Mouse (Mus musculus): ENCODE data around the gene Kirrel.

Gene Kirrel

DNA sequence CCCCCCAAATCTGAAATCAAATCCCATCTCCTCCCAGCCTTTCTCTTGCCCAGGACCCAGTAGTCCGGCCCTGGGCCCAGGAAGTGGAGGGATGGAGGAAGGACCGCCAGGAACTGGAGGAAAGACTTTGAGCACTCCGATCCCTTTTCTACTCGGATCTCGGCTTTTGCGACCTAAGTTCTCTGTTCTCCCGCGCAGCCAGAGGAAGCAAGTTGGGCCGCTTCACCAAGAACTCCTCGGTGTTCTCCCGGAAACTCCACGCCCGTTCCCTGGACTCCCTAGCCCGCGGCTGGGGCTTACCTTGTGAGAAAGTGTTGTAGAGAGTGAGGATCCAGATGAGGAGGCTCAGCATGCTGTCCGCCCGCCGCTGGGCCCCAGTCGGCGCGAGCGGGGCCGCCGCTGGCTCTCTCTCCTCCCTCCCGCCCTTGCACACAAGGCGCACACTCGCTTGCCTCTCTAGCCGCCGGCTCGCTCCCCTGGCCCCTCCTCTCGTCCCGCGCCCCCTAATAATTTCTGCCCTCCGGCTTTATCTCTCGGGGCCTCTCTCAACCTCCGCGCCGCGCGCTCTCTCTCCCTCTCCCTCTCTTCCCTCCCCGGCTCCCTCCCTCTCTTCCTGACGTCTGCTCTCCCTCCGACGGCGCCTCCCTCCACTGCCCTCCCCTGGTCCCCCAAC is at the start of gene Kirrel:
Gene Kirrel (minus strand): TSS at position 652 of the 673 bp plus-strand sequence.
- no peak for DNase-seq (ENCODE audit: low spot score in 2 of 2)

DNA sequence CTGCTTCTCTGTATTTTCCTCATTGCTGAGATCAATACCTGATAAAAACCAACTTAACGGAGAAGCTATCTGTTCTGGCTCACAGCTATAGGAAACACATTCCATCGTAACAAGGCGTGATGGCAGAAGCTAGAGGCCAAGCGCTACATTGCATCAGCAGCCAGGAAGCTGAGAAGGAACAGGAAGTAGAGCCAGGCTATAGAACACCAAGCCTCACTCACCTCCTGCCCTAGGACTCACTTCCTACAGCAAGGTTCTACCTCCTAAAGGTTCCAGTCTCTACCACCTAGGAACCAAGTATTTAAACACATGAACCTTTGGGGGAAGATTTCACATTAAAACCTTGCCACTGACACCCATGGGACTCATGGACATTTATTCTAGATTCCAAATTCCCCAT is 49.1 kb upstream of the Kirrel start:
- no peak for DNase-seq (ENCODE audit: low spot score in 2 of 2)

DNA sequence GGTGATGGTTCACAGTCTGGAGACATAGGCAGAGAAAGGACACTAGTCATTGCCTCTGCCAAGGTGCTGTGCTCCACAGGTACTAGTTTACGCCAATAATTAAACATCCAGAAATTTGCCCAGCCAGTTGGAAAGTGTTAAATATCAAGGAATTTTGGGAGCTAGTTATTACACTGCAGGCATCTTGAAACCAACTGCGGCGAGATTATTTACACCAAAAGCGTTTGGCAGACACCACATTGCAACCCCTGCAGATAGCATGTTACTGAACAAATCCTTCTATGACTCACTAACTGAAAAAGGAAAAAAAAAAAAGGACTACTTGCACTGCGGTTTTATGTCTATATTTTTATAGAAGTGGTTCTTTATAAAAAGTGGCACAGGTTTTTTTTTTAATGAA is 47.8 kb upstream of the Kirrel start:
- DNase-seq (ENCODE audit: low spot score in 2 of 2), result no peak

DNA sequence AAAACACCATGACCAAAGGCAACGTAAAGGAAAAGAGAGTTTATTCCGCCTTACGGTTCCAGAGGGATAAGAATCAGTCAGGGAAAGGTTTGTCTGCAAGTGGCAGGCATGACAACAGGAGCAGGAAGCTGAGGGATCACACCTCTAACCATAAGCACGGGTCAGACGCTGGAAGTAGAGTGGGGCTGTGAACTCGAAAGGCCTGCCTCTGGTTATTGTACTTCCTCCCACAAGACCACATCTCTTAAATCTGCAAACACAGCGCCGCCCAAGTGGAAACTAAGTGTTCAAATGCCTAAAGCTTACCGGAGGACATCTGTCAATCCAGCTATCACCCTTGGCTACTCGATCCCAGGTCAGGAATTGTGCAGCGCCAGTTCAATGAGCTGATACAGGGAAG is 40.6 kb upstream of the Kirrel start:
- DNase-seq (ENCODE audit: low spot score in 2 of 2), result no peak

DNA sequence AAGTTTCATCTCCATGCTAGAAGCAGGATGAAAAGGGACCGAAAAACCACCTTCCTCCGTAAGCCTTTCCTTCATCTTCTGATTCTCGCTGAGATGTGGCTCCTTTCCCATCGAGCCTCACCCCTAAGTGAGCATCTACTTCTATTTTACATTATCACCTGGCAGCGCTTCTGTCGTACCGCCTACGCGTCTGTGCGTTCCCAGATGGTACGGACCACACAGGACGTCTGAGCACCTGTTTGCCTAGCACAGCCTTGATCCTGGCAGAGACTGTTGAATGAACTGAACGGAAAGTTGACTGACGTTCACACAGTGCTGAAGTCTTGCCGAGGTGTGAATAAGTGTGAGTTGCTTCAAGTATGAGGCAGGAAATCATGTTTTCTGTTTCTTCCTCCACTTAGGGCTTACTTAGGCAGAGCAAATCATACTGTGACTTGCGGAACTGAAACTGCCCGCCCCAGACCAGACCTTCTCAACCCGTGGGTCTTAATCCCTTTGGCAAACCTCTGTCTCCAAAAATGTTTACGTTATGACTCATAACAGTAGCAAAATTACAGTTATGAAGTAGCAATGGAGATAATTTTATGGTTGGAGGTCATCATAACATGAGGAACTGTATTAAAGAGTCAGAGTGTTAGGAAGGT is 39.8 kb upstream of the Kirrel start:
- peak in 1 of 2 experiments; percentile 54 for DNase-seq (ENCODE audit: low spot score in 2 of 2)

DNA sequence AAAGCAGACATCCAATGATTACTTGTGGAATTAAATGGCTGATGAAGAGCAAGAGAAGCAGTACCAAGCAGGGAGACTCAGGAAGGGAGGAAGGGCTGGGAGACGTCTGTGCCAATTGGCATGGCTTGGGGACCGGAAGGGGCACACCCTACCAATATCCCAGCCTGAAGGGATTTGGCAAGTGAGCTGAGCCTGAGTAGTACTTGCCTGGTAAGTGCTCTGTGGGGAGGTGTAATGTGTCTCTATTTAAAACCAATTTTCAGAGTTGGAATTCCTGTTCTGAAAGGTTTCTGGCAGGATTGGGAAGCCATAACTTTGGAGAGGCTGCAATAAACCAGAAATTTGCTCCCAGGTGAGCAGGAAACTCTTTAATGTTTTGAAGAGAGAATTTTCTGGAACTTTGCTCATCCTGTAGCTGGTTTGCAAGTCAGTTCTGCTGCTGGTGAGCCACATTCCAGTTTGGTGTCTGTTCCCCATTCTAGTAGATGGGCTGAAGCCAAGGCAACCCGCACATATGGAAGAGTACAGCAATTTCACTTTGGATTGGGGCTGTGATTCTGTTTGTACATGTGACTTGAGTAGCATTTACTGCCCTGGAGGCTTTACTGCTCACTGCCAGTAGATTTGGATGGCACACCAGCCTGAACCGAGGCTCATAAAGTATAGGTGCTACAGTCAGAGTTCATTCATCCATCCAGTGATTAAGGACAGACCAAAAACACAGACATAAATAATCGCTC is 32.0 kb upstream of the Kirrel start:
- no peak for DNase-seq (ENCODE audit: low spot score in 2 of 2)

DNA sequence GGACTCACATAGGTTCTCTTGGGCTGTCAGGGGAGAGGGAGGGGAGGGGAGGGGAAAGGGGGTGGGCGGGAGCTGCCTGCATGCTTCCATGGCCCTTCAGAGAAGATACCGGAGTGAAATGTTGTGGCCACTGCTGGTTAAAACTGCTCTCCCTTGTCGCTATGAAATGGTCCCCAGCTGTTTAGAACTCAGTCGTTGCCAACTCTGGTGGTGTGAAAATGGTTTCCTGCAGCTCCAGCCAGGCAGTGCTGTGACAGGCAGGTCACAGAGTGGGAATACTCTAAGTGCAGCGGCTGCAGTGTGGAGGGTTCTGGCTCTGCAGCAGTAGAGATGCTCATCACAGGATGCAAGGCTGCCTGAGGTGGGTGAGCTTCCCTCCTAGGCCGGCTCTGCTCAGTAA is 22.1 kb upstream of the Kirrel start:
- no peak for DNase-seq (ENCODE audit: low spot score in 2 of 2)

DNA sequence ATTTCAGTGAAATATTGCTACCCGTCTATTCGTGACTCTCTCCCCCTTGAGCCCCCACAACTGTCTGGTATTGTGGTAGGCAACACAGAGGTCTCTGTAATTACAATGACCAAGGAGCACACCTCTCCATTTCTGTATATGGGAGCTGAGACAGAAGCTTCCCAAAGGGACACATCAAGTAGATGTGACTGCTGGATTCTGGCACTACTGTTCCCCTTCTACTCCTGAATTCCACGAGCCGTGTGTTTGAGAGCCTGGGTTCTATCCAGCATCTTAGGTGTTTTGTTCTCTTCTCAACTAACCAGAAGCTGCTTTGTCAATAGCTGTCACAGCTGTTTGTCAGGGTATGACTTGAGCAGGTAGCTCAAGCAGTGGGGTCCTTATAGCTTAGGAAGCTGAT is 20.5 kb upstream of the Kirrel start:
- no peak for DNase-seq (ENCODE audit: low spot score in 2 of 2)

DNA sequence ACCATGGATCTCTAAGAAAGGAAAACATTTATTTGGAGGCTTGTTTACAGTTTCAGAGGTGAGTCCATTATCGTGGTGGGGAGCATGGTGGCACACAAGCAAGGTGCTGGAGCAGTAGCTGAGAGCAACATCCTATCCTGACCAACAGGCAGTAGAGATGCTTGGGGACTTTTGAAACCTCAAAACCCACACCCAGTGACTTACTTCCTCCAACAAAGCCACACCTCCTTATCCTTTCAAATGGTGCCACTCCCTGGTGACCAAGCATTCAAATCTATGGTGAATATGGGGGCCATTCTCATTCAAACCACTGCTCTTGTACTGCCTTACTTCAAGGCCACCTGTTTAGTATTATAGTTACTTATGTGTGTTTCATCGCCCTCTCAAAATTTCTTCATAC is 20.0 kb upstream of the Kirrel start:
- DNase-seq (ENCODE audit: low spot score in 2 of 2), result no peak

DNA sequence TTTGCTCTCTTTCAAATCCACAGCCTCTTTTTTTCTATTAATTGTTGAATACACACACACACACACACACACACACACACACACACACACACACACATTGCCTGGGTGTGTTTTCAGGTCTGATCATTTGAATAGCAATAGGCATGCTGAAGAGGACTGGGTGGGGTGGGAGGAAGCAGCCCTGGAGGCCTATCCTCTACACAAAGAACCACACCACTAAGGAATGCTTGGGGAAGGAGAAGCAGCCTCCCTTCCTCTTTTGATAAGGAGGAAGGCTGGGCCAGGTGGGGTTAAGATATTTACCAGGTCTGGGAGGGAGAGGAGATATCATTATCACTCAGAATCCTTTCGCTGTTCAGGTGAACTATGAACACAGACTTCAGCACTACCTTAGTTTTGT is 19.2 kb upstream of the Kirrel start:
- DNase-seq (ENCODE audit: low spot score in 2 of 2), result no peak

DNA sequence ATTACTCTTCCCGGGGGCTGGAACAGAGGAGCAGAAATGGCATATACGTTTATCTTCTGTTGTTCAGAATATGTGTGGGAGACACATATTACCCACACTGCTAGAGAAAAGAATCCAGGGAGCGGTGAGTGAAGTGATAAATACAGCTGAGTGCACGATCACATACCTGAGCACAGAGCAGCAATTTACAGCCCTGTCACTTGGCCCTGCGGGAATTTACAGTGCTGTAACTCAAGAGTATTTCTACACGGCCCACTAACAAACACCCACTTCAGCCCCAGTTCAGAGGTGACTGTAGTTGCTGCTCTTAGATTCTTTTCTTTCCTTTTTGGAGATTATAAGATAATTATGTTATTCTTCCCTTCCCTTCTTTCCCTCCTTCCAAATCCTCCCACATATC is 18.8 kb upstream of the Kirrel start:
- DNase-seq (ENCODE audit: low spot score in 2 of 2), result no peak

DNA sequence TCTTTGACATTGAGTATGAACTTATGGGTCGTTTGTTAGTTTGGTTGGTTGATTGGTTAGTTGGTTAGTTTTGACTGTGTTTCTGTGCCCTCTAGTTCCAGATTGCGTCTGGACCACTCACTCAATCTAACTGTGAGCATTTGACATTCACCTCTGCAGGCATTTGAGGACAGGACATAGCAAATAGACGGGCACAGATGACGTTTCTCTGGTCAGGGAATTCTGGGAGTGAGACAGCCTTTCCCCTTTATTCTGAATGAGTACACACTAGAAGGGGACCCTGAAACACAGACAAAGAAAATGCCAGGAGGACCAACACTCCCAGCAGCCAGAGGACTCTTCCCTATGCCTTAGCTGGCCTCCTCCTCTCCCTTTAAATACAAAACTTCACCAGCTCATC is 2.1 kb upstream of the Kirrel start:
- no peak for DNase-seq (ENCODE audit: low spot score in 2 of 2)

DNA sequence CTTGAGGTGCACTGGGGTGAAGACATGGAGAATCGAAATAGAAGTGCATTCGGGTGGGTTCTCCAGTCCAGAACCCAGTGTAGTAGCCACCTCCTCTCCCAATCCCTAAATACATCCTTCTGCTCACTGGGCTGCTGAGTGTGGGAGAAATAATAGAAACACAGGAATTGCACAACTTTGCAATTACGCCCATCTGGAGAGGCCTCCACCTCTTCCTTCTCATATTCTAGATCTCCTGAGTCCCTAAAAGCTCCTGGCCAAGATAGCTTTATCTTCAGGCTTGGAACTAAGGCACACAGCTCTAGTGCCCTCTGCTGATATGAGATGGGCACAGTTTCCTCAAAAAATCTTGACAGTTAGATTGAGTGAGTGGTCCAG is 880 bp upstream of the Kirrel start:
- DNase-seq (ENCODE audit: low spot score in 2 of 2), result no peak

DNA sequence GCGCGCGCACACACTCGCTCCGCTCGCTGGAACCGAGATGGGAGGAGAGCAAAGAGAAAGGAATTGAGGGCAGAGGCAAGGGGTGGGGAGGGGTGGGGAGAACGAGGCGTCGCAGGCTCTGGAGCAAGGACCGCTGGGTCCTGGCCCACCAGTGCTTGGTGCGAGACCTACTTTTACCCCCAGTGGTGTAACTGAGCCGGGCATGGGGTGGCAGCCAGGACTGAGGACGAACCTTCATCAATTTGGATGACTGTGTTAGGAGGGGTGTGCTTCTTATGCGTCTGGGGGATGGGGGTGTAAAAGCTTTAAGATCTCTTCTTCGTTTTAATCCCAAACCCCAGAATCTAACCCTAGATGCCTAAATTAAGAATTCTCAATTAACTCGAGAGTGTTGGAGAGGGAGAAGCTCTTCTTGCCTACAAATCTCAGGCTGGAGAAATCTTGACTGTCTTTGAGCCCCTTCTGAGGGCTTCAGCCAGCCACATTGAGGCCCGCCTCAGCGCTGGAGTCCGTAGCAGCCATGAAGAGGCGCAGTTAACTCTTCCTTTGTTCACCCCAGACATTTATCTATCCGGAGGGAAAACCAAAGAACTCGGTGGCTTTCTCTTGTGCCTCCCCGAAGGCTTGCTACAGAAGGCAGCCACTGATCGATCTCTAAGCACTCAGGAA is 356 bp upstream of the Kirrel start:
- DNase-seq (ENCODE audit: low spot score in 2 of 2), result no peak

DNA sequence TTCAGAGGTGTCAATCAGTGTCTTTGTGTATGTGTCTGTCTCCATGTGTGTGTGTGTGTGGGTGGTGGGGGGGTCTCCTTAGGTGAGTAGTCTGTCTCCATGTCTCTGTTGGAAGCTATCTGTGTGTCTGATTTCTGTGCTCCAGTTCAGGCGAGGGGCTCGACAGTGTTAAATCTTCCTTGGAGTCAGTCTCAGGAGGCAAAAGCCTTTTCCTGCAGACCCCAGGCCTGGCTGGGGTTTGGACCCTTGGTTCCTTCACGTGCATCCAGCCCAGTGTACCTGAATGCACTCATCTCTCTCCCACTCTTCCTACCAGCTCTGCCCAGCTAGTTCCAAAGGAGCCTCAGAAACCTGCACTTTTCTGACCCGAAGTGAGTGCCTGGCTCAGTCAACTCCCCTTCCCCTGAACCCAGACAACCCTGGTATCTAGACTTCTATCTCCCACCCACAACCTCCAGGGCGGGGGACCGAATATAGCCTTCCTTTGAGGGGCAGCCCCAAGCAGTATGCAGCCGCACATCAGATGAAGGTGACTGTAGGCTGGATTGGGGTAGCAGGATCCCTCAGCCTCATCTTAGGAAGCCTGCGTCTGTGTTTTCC is 961 bp downstream of the Kirrel start:
- DNase-seq (ENCODE audit: low spot score in 2 of 2), result no peak

DNA sequence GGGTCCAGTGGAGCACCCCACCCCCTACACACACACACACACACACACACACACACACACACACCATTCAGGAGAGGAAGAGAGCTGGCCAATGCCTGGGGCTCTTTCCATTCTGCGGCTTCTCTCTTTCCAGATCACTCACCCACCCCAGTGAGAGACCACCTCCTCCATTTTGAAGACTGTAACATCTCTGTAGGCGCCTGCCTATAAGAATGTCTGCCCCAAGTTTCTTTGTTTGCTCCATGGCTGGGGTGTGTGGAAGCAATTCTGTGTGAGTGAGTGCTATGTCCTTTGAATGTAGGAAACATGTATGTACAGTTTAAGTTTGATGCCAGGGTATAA is 1.5 kb downstream of the Kirrel start:
- no peak for DNase-seq (ENCODE audit: low spot score in 2 of 2)

DNA sequence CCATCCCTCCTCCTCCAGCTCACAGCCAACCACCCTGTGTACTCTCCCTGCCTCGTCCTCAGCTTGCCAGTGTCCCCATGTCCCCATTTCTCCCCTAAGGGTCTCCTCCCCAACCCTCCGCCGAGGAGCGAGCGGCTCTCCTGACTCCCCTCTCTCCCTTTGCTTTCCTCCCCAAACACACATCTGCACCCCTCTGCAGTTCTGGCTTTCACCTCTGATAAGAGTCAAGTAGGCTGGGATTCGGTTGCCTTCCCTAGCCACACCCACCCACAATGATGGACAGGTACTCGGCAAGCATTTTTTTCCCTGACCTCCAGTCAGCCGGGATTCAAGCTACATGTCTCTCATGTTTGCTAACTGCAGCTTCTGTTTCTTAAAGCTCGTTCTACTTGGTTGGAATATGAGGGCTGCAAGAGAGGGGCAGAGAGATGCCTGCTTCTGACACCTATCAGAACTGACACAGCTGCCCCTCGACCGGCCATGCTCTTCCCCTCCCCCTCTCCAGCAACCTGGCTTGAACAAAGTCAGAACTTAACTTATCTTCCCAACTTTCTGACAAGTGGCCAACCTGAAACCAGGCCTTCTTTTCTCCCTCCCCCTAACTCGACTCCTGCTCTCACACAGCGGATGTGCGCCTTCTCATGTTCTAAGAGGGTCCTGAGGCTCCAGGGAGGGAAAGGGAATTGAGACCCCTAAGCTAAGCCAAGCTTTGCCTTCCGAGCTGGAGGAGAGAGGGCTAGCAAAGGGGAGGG is 2.0 kb downstream of the Kirrel start:
- DNase-seq (ENCODE audit: low spot score in 2 of 2), result no peak

DNA sequence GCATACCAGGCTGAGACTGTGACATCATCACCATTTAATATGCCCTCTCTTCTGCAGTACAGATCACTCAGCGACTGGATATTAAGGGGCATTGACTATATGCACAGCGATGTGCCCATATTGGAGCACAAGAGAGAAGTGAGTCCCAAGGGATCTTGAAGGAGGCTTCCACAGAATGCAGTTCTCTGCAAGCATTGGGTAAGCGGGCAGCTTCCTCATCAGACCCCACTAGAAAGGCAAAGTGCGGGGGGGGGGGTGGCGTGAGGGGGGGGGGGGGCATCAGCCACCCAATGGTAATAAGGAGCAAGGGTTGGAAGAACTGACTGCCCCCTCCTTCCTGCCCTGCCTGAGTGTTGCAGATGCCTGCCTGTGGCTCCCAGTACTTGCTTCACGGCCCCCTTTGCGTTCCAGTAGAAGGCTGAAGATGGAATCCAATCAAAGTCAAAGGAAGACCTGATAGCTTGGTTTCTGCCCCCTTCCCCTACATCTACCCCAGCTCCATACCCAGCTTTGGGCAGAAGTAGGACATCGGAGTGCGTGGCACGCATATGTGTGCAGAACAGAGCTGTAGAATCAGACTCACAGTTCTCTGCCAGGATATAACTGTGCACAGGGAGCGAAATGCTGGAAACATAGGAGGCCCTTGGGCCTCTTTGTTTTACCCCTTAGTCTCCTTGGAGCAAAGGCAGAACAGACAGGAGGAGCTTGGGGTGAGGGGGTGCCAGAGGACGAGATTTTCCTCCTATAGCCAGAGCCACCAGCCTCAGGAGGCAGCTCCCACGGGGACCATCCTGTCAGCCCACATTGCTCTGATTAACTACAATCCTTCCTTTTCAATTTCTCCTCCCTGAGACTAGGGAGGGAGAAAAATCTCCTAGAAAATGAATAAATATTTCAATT is 3.1 kb downstream of the Kirrel start:
- DNase-seq (ENCODE audit: low spot score in 2 of 2), result no peak

DNA sequence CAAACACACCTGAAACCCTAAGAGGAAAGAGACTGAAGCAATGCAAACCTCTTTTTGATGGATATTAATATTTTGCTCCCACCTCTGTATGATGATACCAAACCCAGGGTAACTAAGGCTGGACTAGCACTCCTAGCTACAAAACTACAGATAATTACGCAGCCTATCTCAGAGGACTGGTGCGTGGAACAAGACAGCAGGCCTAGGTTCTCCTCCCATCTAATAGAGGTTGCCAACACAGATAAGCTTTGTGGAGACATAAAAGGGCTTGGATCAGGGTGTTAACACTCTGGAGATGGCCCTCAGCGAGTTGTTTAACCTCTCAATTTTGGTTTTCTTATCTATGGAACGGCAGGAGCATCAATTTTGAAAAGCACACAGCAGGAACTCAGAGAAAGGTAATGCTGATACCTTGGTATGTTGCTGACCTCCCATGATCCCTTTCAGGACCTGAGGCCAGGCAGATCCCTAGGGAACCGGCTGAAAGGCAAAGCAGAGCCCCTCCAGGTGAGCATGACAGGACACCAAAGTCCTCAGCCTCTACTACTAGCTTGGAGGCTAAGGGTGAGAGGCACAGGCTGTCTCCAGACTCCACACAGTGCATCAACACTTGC is 5.0 kb downstream of the Kirrel start:
- DNase-seq (ENCODE audit: low spot score in 2 of 2), result no peak

DNA sequence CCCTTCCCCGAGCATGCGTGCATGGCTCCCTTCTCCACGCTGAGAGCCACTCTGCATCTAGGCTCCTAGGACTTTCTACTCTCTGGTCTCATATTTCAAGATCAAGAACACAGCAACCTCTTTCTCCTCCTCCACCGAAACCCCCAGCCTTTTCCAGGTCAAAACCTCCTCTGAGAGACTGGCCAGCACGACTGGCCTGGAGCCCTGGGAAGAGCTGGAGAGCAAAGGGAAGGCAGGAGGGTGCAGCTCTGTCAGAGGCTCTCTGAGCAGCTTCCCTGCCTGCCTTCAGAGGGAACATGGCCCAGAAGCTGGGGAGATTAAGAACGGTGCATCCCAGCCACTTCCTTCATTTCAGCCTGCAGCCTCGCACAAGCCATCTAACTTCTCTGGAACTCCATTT is 5.8 kb downstream of the Kirrel start:
- DNase-seq (ENCODE audit: low spot score in 2 of 2), result no peak

All from left cerebral cortex, adult 9 months (tissue).